Mouse (Mus musculus) C2C12 (cell line): ENCODE data around the gene Pomgnt2. TPM values are rescaled to one million over a fixed set of nuclear protein-coding genes. Genes with fewer than 3 reads are reported as not detected.
"Not testable (repeated sequence)": the region's sequence is repeated elsewhere in the genome, so short reads cannot be mapped to it uniquely, and the experiment has no call there.

Source experiments
- H3K27me3 ChIP-seq: one replicate; pipeline ENCODE4 v1.6.1; 2011; ENCODE audit not compliant: control insufficient read depth, insufficient read depth, insufficient read length
- H3K36me3 ChIP-seq: one replicate; pipeline ENCODE4 v1.6.1; 2011; ENCODE audit not compliant: control insufficient read depth, insufficient read depth
- H3K4me3 ChIP-seq: one replicate; pipeline ENCODE4 v1.5.1; 2011; ENCODE audit warnings: mild to moderate bottlenecking, control low read depth; ENCODE audit not compliant: poor library complexity, insufficient read depth, severe bottlenecking
- H3K79me2 ChIP-seq: one replicate; pipeline ENCODE4 v1.6.1; 2011; ENCODE audit not compliant: control insufficient read depth, insufficient read depth
- H3K79me3 ChIP-seq: one replicate; pipeline ENCODE4 v1.6.1; 2011; ENCODE audit warnings: low read depth, control low read depth
- H3ac ChIP-seq: one replicate; pipeline ENCODE3; 2011; ENCODE audit warnings: low read depth; ENCODE audit not compliant: control insufficient read depth, insufficient read length
- CEBPB ChIP-seq: IDR thresholded peaks from one replicate; pipeline ENCODE4 v1.6.1; 2011; ENCODE audit warnings: low read depth, mild to moderate bottlenecking, control low read depth, moderate library complexity
- CTCF ChIP-seq: IDR thresholded peaks from one replicate; pipeline ENCODE4 v1.5.1; 2011; ENCODE audit not compliant: control insufficient read depth, insufficient read depth, insufficient read length
- FOSL1 ChIP-seq: IDR thresholded peaks from one replicate; pipeline ENCODE4 v1.8.0; 2011; ENCODE audit warnings: mild to moderate bottlenecking, low read length; ENCODE audit not compliant: poor library complexity, insufficient read depth, severe bottlenecking
- MAX ChIP-seq: IDR thresholded peaks from one replicate; pipeline ENCODE4 v1.6.1; 2011; ENCODE audit warnings: mild to moderate bottlenecking, control low read depth
- MYOD1 ChIP-seq: IDR thresholded peaks from one replicate; pipeline ENCODE4 v1.6.1; 2011; ENCODE audit warnings: low read depth; ENCODE audit not compliant: control insufficient read depth, insufficient read length
- MYOG ChIP-seq: IDR thresholded peaks from one replicate; pipeline ENCODE4 v1.6.1; 2011; ENCODE audit not compliant: control insufficient read depth, insufficient read length; ENCODE audit errors: extremely low read depth
- USF1 ChIP-seq: IDR thresholded peaks from one replicate; pipeline ENCODE4 v1.6.1; 2011; ENCODE audit warnings: low read depth, mild to moderate bottlenecking, control low read depth, moderate library complexity
- polyA plus RNA-seq: library from polyadenylated mRNA; unstranded; fragments of >200 nt; fragmentation: generic; extraction: Trizol; gene quantifications from one replicate; pipeline ENCODE4 v1.2.1, GENCODE M21; 2012; ENCODE audit warnings: missing spikeins

The Pomgnt2 gene
- polyA plus RNA-seq, 1 experiment, result 2.4 TPM

DNA sequence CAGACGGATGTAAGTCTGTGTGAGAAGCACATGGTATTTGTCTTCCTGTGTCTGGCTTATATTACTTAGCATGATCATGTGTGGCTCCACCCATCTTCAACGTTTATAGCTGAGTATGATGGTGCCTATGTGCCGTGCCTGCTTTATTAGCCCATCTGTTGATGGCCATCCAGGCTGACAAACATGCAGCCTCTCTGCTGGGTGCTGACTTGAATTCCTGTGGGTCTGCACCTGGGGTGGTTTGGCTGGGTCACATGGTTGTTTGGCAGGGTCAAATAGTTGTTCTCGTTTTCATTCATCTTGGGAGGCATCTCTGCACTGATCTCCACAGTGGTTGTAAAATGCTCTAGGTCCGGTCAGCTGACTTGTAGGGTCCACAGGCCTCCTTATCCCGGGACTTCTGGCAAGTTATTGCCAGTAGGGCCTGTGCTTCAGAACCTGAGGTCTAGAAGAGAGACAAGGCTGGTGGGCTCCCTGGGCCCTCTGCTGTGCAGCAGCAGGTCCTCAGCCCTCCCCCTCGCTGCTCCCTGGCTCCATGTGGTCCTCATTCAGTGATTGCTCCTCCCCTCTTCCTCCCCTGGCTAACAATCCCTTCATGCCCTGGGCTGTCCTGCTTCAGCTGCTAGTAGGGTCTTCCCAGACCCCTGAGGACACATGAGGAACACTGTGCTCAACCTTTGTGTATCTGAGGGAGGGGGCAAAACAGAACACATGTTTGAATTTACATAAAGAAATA, 29.1 kb upstream of the Pomgnt2 start:
- H3K36me3 ChIP-seq, result no peaks in the 10 kb centered on the region
- H3K79me2 ChIP-seq, result no peaks in the 10 kb centered on the region
- no peak overlapping the region for H3ac ChIP-seq
- H3K79me3 ChIP-seq, result no peaks in the 10 kb centered on the region
- no peak overlapping the region for H3K4me3 ChIP-seq
- no peak for TF ChIP-seq MAX
- no peak for TF ChIP-seq CTCF
- no peak for TF ChIP-seq CEBPB
- TF ChIP-seq MYOG, result no peak
- TF ChIP-seq USF1, result no peak
- TF ChIP-seq FOSL1, result no peak
- no peak for TF ChIP-seq MYOD1
- no peaks in the 10 kb centered on the region for H3K27me3 ChIP-seq

DNA sequence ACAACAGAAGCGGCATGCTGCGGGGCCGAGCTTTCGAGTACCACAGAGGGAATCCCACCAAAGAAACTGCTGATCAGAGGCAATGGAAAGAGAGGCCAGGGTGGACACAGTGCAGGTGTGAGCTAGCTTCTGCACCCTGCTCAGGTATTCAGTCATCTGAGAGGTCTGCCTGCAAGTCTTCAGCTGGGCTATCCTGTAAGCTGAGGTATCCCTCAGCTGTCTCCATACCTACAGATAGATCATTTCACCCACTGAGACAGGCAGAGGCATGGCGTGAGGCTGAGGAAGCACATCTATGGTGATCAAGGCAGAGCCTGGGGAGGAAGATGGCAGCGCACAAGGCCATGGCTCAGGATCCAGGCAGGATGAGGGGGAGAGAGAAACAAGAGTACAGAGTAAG, 27.5 kb upstream of the Pomgnt2 start:
- Histone ChIP-seq H3K27me3 (no peaks in the 10 kb centered on the region), H3K79me2 (no peaks in the 10 kb centered on the region), H3K79me3 (no peaks in the 10 kb centered on the region), H3K4me3 (no peak overlapping the region), H3ac (no peak overlapping the region), H3K36me3 (no peaks in the 10 kb centered on the region)
- no peak for TF ChIP-seq CTCF

DNA sequence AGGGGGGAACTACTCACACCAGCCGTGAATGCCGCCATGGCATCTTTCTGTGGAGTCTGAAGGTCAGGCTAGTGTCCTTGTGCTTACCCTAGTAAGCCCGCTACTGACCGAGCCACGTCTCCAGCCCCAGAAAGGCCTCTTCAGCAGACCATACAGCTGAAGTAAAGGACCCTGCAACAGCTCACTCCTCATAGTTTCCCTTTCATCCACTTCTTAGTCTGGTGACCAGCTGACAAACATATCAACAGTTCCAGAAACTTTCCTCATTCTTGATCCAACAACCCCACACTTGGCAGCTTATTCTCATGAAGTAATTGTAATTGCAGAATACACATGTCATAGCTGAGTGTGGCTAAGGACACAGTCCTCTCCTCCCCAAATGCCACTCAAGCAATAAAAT, 27.0 kb upstream of the Pomgnt2 start:
- no peaks in the 10 kb centered on the region for H3K79me2 ChIP-seq
- H3K27me3 ChIP-seq, result no peaks in the 10 kb centered on the region
- H3K4me3 ChIP-seq, result no peak overlapping the region
- no peak overlapping the region for H3ac ChIP-seq
- no peak for TF ChIP-seq MAX
- H3K36me3 ChIP-seq, result no peaks in the 10 kb centered on the region
- H3K79me3 ChIP-seq, result no peaks in the 10 kb centered on the region

DNA sequence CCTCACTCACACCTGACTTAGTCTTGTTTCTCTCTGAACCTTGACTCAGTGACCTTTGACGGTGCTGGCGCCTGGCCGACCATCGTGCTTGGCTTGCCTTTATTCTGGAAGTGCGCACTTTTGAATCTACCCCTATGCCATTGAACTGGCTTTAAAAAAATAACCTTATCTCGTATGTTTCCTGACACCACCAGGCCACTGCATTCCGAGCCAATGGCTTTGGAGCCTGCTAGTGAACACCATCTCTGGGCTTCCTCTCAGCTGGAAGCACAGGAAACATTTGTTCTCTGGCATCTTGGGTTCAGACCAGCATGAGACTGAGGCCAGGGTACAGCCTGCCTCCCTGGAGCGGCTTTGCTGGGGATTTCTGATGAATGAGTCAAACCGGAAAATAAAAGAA, 25.9 kb upstream of the Pomgnt2 start:
- no peak overlapping the region for H3ac ChIP-seq
- TF ChIP-seq MYOG, result no peak
- TF ChIP-seq FOSL1, result no peak
- TF ChIP-seq MAX, result no peak
- TF ChIP-seq MYOD1, result no peak
- no peak for TF ChIP-seq CTCF
- TF ChIP-seq CEBPB, result no peak

DNA sequence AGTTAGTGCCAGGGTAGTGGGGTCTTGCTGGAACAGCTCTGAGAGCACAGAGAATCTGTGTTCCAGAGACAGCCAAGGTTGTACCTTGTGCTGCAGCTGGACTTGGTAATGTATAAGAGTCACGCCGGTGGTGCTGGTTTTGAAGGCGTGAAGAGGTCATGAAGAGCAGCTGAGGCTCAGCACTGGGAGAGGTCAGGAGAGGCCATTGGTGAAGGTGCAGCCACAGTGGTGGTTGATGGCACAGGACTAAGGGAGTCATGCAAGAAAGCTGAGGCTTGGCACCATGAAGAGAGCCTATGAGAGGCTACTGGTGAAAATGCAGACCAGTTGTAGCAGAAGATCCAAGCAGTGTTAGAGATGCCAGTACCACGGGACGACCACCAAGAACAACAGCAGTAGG, 24.7 kb upstream of the Pomgnt2 start:
- no peaks in the 10 kb centered on the region for H3K79me2 ChIP-seq
- H3K4me3 ChIP-seq, result no peak overlapping the region
- no peaks in the 10 kb centered on the region for H3K27me3 ChIP-seq
- no peaks in the 10 kb centered on the region for H3K36me3 ChIP-seq
- TF ChIP-seq MYOD1 (no peak), CEBPB (no peak), USF1 (no peak), MYOG (no peak), MAX (no peak), CTCF (no peak), FOSL1 (no peak)
- H3ac ChIP-seq, result no peak overlapping the region
- H3K79me3 ChIP-seq, result no peaks in the 10 kb centered on the region

More for the DNA sequence above, 25.9 kb upstream of the Pomgnt2 start:
- no peaks in the 10 kb centered on the region for H3K36me3 ChIP-seq
- H3K4me3 ChIP-seq, result no peak overlapping the region
- no peaks in the 10 kb centered on the region for H3K79me2 ChIP-seq
- H3K79me3 ChIP-seq, result no peaks in the 10 kb centered on the region
- no peaks in the 10 kb centered on the region for H3K27me3 ChIP-seq

DNA sequence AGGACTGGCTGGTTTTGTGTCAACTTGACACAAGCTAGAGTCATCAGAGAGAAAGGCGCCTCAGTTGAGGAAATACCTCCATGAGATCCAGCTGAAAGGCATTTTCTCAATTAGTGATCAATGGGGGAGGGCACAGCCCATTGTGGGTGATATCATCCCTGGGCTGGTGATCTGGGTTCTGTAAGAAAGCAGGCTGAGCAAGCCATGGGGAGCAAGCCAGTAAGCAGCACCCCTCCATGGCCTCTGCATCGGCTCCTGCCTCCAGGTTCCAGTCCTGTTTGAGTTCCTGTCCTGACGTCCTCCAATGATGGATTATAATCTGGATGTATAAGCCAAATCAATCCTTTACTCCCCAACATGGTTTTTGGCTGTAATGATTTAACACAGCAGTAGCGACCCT, 24.3 kb upstream of the Pomgnt2 start:
- not testable (repeated sequence) for H3ac ChIP-seq, H3K79me2 ChIP-seq, H3K36me3 ChIP-seq, H3K27me3 ChIP-seq, H3K4me3 ChIP-seq, H3K79me3 ChIP-seq

DNA sequence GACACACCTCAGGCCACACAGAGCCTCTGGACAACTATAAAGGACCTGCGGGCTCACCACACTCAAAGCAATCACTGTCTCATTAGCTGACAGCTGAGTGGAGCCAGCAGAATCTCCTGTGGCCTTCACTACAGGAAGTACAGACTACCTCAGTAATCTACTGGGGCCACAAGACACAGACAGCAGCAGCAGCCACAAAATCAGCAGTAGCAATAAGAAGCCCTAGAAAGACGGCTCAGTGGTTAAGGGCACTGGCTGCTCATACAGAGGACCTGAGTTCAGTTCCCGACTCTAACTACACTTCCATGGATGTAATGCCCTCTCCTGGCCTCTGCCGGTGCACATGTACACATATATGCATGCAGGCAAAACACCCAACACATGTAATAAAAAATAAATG, 23.4 kb upstream of the Pomgnt2 start:
- Histone ChIP-seq H3K79me2 (no peaks in the 10 kb centered on the region), H3K79me3 (no peaks in the 10 kb centered on the region), H3K27me3 (peaks cover 3% of the 10 kb centered on the region), H3ac (no peak overlapping the region), H3K36me3 (no peaks in the 10 kb centered on the region), H3K4me3 (no peak overlapping the region)
- TF ChIP-seq CTCF (no peak), USF1 (no peak), MYOD1 (no peak), MAX (no peak), FOSL1 (no peak), MYOG (no peak), CEBPB (no peak)
